Mouse (Mus musculus): Measurements from ENCODE around the gene Kcnc3. TPM values are rescaled to one million over a fixed set of nuclear protein-coding genes. Genes with fewer than 3 reads are reported as not detected.

Kcnc3 gene
- polyA plus RNA-seq (2014; fragmentation: Illumina TruSeq; extraction: RNeasy Lipid Tissue Mini Kit (QIAGEN cat#74804); ENCODE audit: low read depth, low replicate concordance), result 0.08 TPM

GRCm38 (mm10) chr7:44590402-44591347 is at the start of gene Kcnc3:
Kcnc3 (plus strand) TSS chr7:44590664.

GRCm38 (mm10) chr7:44548497-44549087 is 41.9 kb upstream of the Kcnc3 start, which contains the start of gene Pold1:
Pold1 (minus strand) TSS chr7:44548849.

GRCm38 (mm10) chr7:44553826-44554225 is 36.6 kb upstream of the Kcnc3 start, which contains the start of gene Nr1h2:
Nr1h2 (minus strand) TSS chr7:44553951.

GRCm38 (mm10) chr7:44572213-44572701 is 18.2 kb upstream of the Kcnc3 start, which contains the start of gene Napsa:
Napsa (plus strand) TSS chr7:44572380.

Other genes starting within 250 kb of the Kcnc3 start
- gene Syt3, start 206.6 kb upstream of the Kcnc3 start, polyA plus RNA-seq (2014; fragmentation: Illumina TruSeq; extraction: RNeasy Lipid Tissue Mini Kit (QIAGEN cat#74804); ENCODE audit: low read depth, low replicate concordance), result 0.07 TPM
- 1.1 TPM for gene 1700008O03Rik, start 204.8 kb upstream of the Kcnc3 start, polyA plus RNA-seq (2014; fragmentation: Illumina TruSeq; extraction: RNeasy Lipid Tissue Mini Kit (QIAGEN cat#74804); ENCODE audit: low read depth, low replicate concordance)
- gene Lrrc4b, start 161.6 kb upstream of the Kcnc3 start, polyA plus RNA-seq (2014; fragmentation: Illumina TruSeq; extraction: RNeasy Lipid Tissue Mini Kit (QIAGEN cat#74804); ENCODE audit: low read depth, low replicate concordance), result not detected
- gene Aspdh, start 125.3 kb upstream of the Kcnc3 start, polyA plus RNA-seq (2014; fragmentation: Illumina TruSeq; extraction: RNeasy Lipid Tissue Mini Kit (QIAGEN cat#74804); ENCODE audit: low read depth, low replicate concordance), result not detected
- 1.9 TPM for gene Josd2, start 122.7 kb upstream of the Kcnc3 start, polyA plus RNA-seq (2014; fragmentation: Illumina TruSeq; extraction: RNeasy Lipid Tissue Mini Kit (QIAGEN cat#74804); ENCODE audit: low read depth, low replicate concordance)
- 1.8 TPM for gene Emc10, start 94.1 kb upstream of the Kcnc3 start, polyA plus RNA-seq (2014; fragmentation: Illumina TruSeq; extraction: RNeasy Lipid Tissue Mini Kit (QIAGEN cat#74804); ENCODE audit: low read depth, low replicate concordance)
- gene Fam71e1, start 94.1 kb upstream of the Kcnc3 start, polyA plus RNA-seq (2014; fragmentation: Illumina TruSeq; extraction: RNeasy Lipid Tissue Mini Kit (QIAGEN cat#74804); ENCODE audit: low read depth, low replicate concordance), result 119 TPM
- not detected for gene Mybpc2, start 66.0 kb upstream of the Kcnc3 start, polyA plus RNA-seq (2014; fragmentation: Illumina TruSeq; extraction: RNeasy Lipid Tissue Mini Kit (QIAGEN cat#74804); ENCODE audit: low read depth, low replicate concordance)
- gene Spib, start 58.6 kb upstream of the Kcnc3 start, polyA plus RNA-seq (2014; fragmentation: Illumina TruSeq; extraction: RNeasy Lipid Tissue Mini Kit (QIAGEN cat#74804); ENCODE audit: low read depth, low replicate concordance), result not detected
- gene Pold1, start 41.8 kb upstream of the Kcnc3 start, polyA plus RNA-seq (2014; fragmentation: Illumina TruSeq; extraction: RNeasy Lipid Tissue Mini Kit (QIAGEN cat#74804); ENCODE audit: low read depth, low replicate concordance), result not detected
- 2.3 TPM for gene Nr1h2, start 36.7 kb upstream of the Kcnc3 start, polyA plus RNA-seq (2014; fragmentation: Illumina TruSeq; extraction: RNeasy Lipid Tissue Mini Kit (QIAGEN cat#74804); ENCODE audit: low read depth, low replicate concordance)
- not detected for gene Napsa, start 18.3 kb upstream of the Kcnc3 start, polyA plus RNA-seq (2014; fragmentation: Illumina TruSeq; extraction: RNeasy Lipid Tissue Mini Kit (QIAGEN cat#74804); ENCODE audit: low read depth, low replicate concordance)
- 0.07 TPM for gene Myh14, start 80.2 kb downstream of the Kcnc3 start, polyA plus RNA-seq (2014; fragmentation: Illumina TruSeq; extraction: RNeasy Lipid Tissue Mini Kit (QIAGEN cat#74804); ENCODE audit: low read depth, low replicate concordance)
- gene Izumo2, start 118.1 kb downstream of the Kcnc3 start, polyA plus RNA-seq (2014; fragmentation: Illumina TruSeq; extraction: RNeasy Lipid Tissue Mini Kit (QIAGEN cat#74804); ENCODE audit: low read depth, low replicate concordance), result 343 TPM
- gene Vrk3, start 157.7 kb downstream of the Kcnc3 start, polyA plus RNA-seq (2014; fragmentation: Illumina TruSeq; extraction: RNeasy Lipid Tissue Mini Kit (QIAGEN cat#74804); ENCODE audit: low read depth, low replicate concordance), result 27.7 TPM
- 3.0 TPM for gene Zfp473, start 160.4 kb downstream of the Kcnc3 start, polyA plus RNA-seq (2014; fragmentation: Illumina TruSeq; extraction: RNeasy Lipid Tissue Mini Kit (QIAGEN cat#74804); ENCODE audit: low read depth, low replicate concordance)
- gene Nup62, start 225.4 kb downstream of the Kcnc3 start, polyA plus RNA-seq (2014; fragmentation: Illumina TruSeq; extraction: RNeasy Lipid Tissue Mini Kit (QIAGEN cat#74804); ENCODE audit: low read depth, low replicate concordance), result 15.5 TPM
- gene Il4i1, start 225.7 kb downstream of the Kcnc3 start, polyA plus RNA-seq (2014; fragmentation: Illumina TruSeq; extraction: RNeasy Lipid Tissue Mini Kit (QIAGEN cat#74804); ENCODE audit: low read depth, low replicate concordance), result 11.4 TPM
- gene Atf5, start 226.0 kb downstream of the Kcnc3 start, polyA plus RNA-seq (2014; fragmentation: Illumina TruSeq; extraction: RNeasy Lipid Tissue Mini Kit (QIAGEN cat#74804); ENCODE audit: low read depth, low replicate concordance), result 3.0 TPM

Data from testis, adult 10 weeks (tissue).